In genomic region chr15:92521686-92522085, GRCm38 (mm10) we compare ENCODE assay signal across 8 mouse cellular contexts.
DNase-seq lines count a peak whose midpoint lies in the region; ATAC-seq and TF ChIP-seq lines count a peak whose summit lies in the region.

No protein-coding gene starts in this region.

- no peak for TF ChIP-seq CTCF in lung, adult 2 months (IDR thresholded peaks at IDR 0.05; ENCODE audit: insufficient read depth, low read length)
- TF ChIP-seq CTCF in hindbrain, postnatal 0 days (IDR thresholded peaks at IDR 0.05; ENCODE audit: low read depth), result no peak

- no peak for ATAC-seq in lung, embryonic 15.5 days (ENCODE audit: borderline replicate concordance, extremely low read depth, low FRiP score, low TSS enrichment)
- ATAC-seq in hindbrain, postnatal 0 days, result no peak
- no peak for ATAC-seq in stomach, embryonic 14.5 days (ENCODE audit: insufficient number of reproducible peaks, insufficient read depth, low FRiP score, low read depth)

- H3K4me1 ChIP-seq in heart, embryonic 10.5 days, result 0 out of 2 replicates have a peak, but pooled peaks cover 4% of the 10 kb centered on the region
- H3K4me1 ChIP-seq in lung, embryonic 15.5 days, result no peaks in the 10 kb centered on the region
- H3K4me1 ChIP-seq in lung, adult 2 months (ENCODE audit: control insufficient read depth, insufficient read depth, low read length), result no peaks in the 10 kb centered on the region
- no peaks in the 10 kb centered on the region for H3K4me1 ChIP-seq in hindbrain, postnatal 0 days (ENCODE audit: insufficient read depth, low read length)
- H3K4me1 ChIP-seq in stomach, embryonic 14.5 days (ENCODE audit: control insufficient read depth, insufficient read depth, low read length), result no peaks in the 10 kb centered on the region

- WGBS in heart, embryonic 10.5 days, result 8% methylated on average over 7 of the region's 7 CpGs
- 13% methylated on average over 7 of the region's 7 CpGs for WGBS in lung, embryonic 15.5 days
- 15% methylated on average over 7 of the region's 7 CpGs for WGBS in lung, adult 2 months
- 27% methylated on average over 7 of the region's 7 CpGs for WGBS in hindbrain, postnatal 0 days
- WGBS in stomach, embryonic 14.5 days, result 20% methylated on average over 7 of the region's 7 CpGs

- peak overlapping the region; percentile 36 for H3K4me2 ChIP-seq in lung, embryonic 15.5 days
- peak overlapping the region; percentile 42; the same call in 1 of the 2 replicates for H3K4me2 ChIP-seq in hindbrain, postnatal 0 days (ENCODE audit: low read depth, low read length)
- peak overlapping the region; percentile 26; the same call in 1 of the 2 replicates for H3K4me2 ChIP-seq in stomach, embryonic 14.5 days (replicated peaks; ENCODE audit: low read depth, low read length)

- no peaks in the 10 kb centered on the region for H3K27me3 ChIP-seq in heart, embryonic 10.5 days (ENCODE audit: insufficient read depth, poor library complexity, severe bottlenecking)
- no peaks in the 10 kb centered on the region for H3K27me3 ChIP-seq in lung, embryonic 15.5 days
- no peaks in the 10 kb centered on the region for H3K27me3 ChIP-seq in hindbrain, postnatal 0 days (ENCODE audit: insufficient read depth, low read length)
- H3K27me3 ChIP-seq in stomach, embryonic 14.5 days (ENCODE audit: control insufficient read depth, insufficient read depth, low read length), result no peaks in the 10 kb centered on the region

- intact Hi-C loops in heart, postnatal 14 days (cut with DNase I), result no loop called here

- DNase-seq in heart, embryonic 10.5 days (ENCODE audit: low spot score), result no peak
- DNase-seq in heart, postnatal 14 days, result no peak
- DNase-seq in lung, adult 2 months, result no peak
- peak; percentile 6 for DNase-seq in hindbrain, postnatal 0 days (ENCODE audit: low spot score)
- DNase-seq in adipocyte (ENCODE audit: low spot score), result no peak
- no peak for DNase-seq in urinary bladder, postnatal 10 days (ENCODE audit: low spot score)

- H3K4me3 ChIP-seq in heart, embryonic 10.5 days, result peak overlapping the region; percentile 42
- no peak overlapping the region for H3K4me3 ChIP-seq in lung, embryonic 15.5 days
- H3K4me3 ChIP-seq in lung, adult 2 months (replicated peaks; ENCODE audit: extremely low read depth, low read depth, low read length), result no peak overlapping the region
- no peak overlapping the region for H3K4me3 ChIP-seq in hindbrain, postnatal 0 days (ENCODE audit: low read length)
- H3K4me3 ChIP-seq in stomach, embryonic 14.5 days (ENCODE audit: low read depth, low read length), result no peak overlapping the region

- no peak overlapping the region for H3K27ac ChIP-seq in heart, embryonic 10.5 days
- H3K27ac ChIP-seq in lung, embryonic 15.5 days, result no peak overlapping the region
- H3K27ac ChIP-seq in hindbrain, postnatal 0 days, result no peak overlapping the region
- H3K27ac ChIP-seq in stomach, embryonic 14.5 days (ENCODE audit: low read length), result no peak overlapping the region

- no peaks in the 10 kb centered on the region for H3K9me3 ChIP-seq in heart, embryonic 10.5 days
- H3K9me3 ChIP-seq in lung, embryonic 15.5 days, result no peaks in the 10 kb centered on the region
- H3K9me3 ChIP-seq in hindbrain, postnatal 0 days (ENCODE audit: low read length), result no peaks in the 10 kb centered on the region
- no peaks in the 10 kb centered on the region for H3K9me3 ChIP-seq in stomach, embryonic 14.5 days (ENCODE audit: control insufficient read depth, low read depth, low read length)

- no peak overlapping the region for H3K9ac ChIP-seq in lung, embryonic 15.5 days
- no peak overlapping the region for H3K9ac ChIP-seq in hindbrain, postnatal 0 days (replicated peaks; ENCODE audit: low read length)
- no peak overlapping the region for H3K9ac ChIP-seq in stomach, embryonic 14.5 days (replicated peaks; ENCODE audit: low read depth, low read length)

- no peaks in the 10 kb centered on the region for H3K36me3 ChIP-seq in heart, embryonic 10.5 days
- H3K36me3 ChIP-seq in lung, embryonic 15.5 days, result no peaks in the 10 kb centered on the region
- no peaks in the 10 kb centered on the region for H3K36me3 ChIP-seq in hindbrain, postnatal 0 days (ENCODE audit: insufficient read depth, low read length)
- H3K36me3 ChIP-seq in stomach, embryonic 14.5 days (ENCODE audit: control insufficient read depth, insufficient read depth, low read length), result no peaks in the 10 kb centered on the region

- no peak for TF ChIP-seq POLR2A in lung, adult 2 months (IDR thresholded peaks at IDR 0.05; ENCODE audit: borderline replicate concordance, extremely low read depth, low read depth, low read length)
